Mouse (Mus musculus) megakaryocyte, embryonic 14.5 days (primary cell): Measurements from ENCODE around the gene Enox1.

Experiments
- FLI1 ChIP-seq: IDR thresholded peaks from 2 replicates; pipeline ENCODE4 v1.6.1; 2012; ENCODE audit warnings: low read length, inconsistent platforms, mixed read lengths
- GATA1 ChIP-seq: IDR thresholded peaks from 3 replicates; pipeline ENCODE4 v1.6.1; 2012; ENCODE audit warnings: mixed read lengths, low read length, inconsistent platforms, borderline replicate concordance

- TF ChIP-seq GATA1 (no peak), FLI1 (no peak)
Observed at GRCm38 (mm10) chr14:77255201-77255600, 98.6 kb downstream of the Enox1 start.
